Mouse (Mus musculus) forebrain, embryonic 13.5 days (tissue): ENCODE data around the gene Ednra. TPM values are rescaled to one million over a fixed set of nuclear protein-coding genes. Genes with fewer than 3 reads are reported as not detected.

Experiments used
- ATAC-seq: fragments of 200-750 bp; cut with Nextera tagmentation; 2 replicates; pipeline ENCODE4 v1.8.0; 2017
- H3K27ac ChIP-seq: fragments of 300-500 bp; sonication (generic); 2 replicates; pipeline ENCODE4 v1.5.1; 2015; ENCODE audit warnings: inconsistent platforms, mild to moderate bottlenecking, moderate library complexity
- H3K27me3 ChIP-seq: fragments of 300-500 bp; sonication (generic); 2 replicates; pipeline ENCODE4 v1.6.1; 2015; ENCODE audit warnings: mild to moderate bottlenecking, inconsistent platforms
- H3K36me3 ChIP-seq: fragments of 300-500 bp; sonication (generic); 2 replicates; pipeline ENCODE4 v1.6.1; 2015; ENCODE audit warnings: mild to moderate bottlenecking, inconsistent platforms; ENCODE audit not compliant: poor library complexity, severe bottlenecking
- H3K4me1 ChIP-seq: fragments of 300-500 bp; sonication (generic); 2 replicates; pipeline ENCODE4 v1.6.1; 2015; ENCODE audit warnings: inconsistent platforms
- H3K4me2 ChIP-seq: fragments of 300-500 bp; sonication (generic); 2 replicates; pipeline ENCODE4 v1.6.1; 2015; ENCODE audit warnings: inconsistent platforms, mild to moderate bottlenecking, moderate library complexity
- H3K4me3 ChIP-seq: fragments of 300-500 bp; sonication (generic); 2 replicates; pipeline ENCODE4 v1.5.1; 2015; ENCODE audit warnings: mild to moderate bottlenecking, inconsistent platforms
- H3K9ac ChIP-seq: fragments of 300-500 bp; sonication (generic); 2 replicates; pipeline ENCODE4 v1.6.1; 2015; ENCODE audit warnings: mild to moderate bottlenecking, inconsistent platforms
- H3K9me3 ChIP-seq: fragments of 300-500 bp; sonication (generic); replicated peaks from 2 replicates; pipeline ENCODE4 v1.6.1; 2016; ENCODE audit warnings: inconsistent platforms
- WGBS: fragments of 180-500 bp; shearing (Covaris S2); methylation state at CpG from one replicate; pipeline ENCODE4 v1.1.7; 2015; 5-methylcytosine and 5-hydroxymethylcytosine counted together
- polyA plus RNA-seq: library from polyadenylated mRNA; unstranded; fragments of >200 nt; fragmentation: Nextera tagmentation; extraction: Ambion mirVana; gene quantifications from 2 replicates; pipeline ENCODE4 v1.2.1, GENCODE M21; 2015

Gene Ednra
- polyA plus RNA-seq, 1 experiment from 2014 or later, result 3.9 TPM

DNA sequence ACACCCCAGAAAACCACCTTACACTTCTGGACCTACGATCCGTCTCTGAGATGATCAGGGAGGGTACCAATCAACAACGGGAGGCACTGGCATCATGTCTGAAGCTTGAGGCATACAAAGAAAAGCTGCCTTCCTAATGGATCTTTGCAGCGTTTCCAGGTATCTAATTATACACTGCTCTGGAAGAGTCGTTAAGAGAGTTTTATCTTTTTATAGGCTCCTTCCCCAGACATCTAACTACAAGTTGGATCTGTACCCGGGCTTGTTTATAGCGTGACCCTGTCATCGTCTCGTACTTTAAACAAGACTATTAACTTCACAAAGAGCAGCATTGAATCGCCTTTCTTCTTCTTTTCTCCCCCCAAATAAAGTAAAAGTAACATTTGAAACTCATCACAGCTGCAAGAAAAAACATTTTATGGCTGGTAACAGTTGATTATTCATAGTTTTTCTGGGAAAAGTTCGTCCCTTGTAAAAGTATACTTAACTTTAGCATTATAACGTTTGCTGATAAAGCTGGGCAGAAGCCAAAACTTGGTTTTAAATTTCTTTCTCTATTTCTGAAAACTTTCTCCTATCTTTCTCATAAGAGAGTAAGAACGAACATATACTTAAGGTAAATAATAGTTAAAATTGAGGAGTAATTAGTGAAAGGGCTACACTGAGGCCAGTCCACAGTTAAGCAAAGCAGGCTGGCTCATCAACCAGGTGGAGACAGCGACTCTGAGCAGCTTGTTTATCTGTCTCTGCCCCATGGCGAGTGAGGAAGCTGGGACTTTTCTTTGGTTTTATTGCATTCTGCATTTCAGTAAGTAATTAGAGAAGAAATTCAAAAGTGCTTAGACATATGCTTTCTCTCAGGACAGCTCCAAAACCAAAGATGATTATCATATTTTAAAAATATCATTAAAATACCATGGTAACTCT lies 42.0 kb downstream of the Ednra start:
- no peak overlapping the region for H3K4me2 ChIP-seq
- no peak overlapping the region for H3K4me3 ChIP-seq
- no peaks in the 10 kb centered on the region for H3K36me3 ChIP-seq
- H3K27me3 ChIP-seq, result no peaks in the 10 kb centered on the region
- H3K4me1 ChIP-seq, result no peaks in the 10 kb centered on the region
- no peak overlapping the region for H3K27ac ChIP-seq
- H3K9ac ChIP-seq, result no peak overlapping the region
- 49% methylated on average over 15 of the region's 15 CpGs for WGBS
- no peaks in the 10 kb centered on the region for H3K9me3 ChIP-seq
- ATAC-seq, result no peak

DNA sequence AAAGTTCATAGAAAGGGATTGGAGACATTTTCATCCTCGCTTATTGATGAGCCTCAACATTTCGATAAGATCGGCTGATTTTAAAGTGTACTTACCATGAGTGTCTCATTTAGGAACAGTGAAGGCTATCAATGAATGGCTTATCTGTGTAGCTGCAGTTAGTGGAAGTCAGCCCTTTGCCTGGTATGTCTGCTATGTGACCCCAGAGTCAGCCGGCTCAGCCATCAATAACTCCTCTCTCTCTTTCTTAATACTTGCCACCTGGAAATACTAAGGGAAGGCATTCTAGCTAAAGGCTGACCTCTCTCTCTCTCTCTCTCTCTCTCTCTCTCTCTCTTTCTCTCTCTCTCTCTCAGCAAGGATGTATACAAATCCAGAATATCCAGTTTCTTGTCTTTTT lies 52.2 kb downstream of the Ednra start:
- no peaks in the 10 kb centered on the region for H3K36me3 ChIP-seq
- no peaks in the 10 kb centered on the region for H3K4me1 ChIP-seq
- H3K9ac ChIP-seq, result no peak overlapping the region
- no peaks in the 10 kb centered on the region for H3K9me3 ChIP-seq
- no peak overlapping the region for H3K4me2 ChIP-seq
- H3K27me3 ChIP-seq, result no peaks in the 10 kb centered on the region
- no peak overlapping the region for H3K27ac ChIP-seq
- ATAC-seq, result no peak
- H3K4me3 ChIP-seq, result no peak overlapping the region
- 84% methylated on average over 4 of the region's 4 CpGs for WGBS

DNA sequence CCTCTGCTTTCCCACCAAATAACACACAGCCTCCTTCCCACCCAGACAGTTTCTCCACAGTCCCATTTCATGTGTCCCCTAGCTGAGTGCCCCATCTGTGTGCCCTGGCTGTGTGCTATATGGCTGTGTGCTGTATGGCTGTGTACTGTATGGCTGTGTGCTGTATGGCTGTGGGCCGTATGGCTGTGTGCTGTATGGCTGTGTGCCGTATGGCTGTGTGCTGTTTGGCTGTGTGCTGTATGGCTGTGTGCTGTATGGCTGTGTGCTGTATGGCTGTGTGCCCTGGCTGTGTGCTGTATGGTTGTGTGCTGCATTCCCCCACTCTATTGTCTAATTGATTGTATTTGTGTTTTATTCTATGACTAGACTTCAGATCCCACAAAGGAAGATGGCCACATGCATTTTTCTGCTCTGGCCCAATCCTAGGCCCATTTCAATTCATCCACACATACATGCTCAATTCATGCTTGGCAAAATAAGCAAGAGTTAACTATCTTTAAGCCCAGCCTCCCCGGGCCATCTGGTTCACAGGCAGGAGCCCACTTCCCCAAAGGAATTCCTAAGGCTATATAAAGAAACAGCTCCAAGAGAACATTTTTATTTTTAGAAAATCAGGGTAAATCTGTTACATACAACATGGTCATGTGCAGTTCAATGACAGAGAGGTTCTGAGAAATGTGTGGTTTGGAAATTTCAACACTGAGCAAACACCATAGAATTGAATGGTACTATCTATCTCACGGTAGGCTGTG lies 53.5 kb downstream of the Ednra start:
- WGBS, result 86% methylated on average over 4 of the region's 4 CpGs
- no peaks in the 10 kb centered on the region for H3K4me1 ChIP-seq
- no peak overlapping the region for H3K4me3 ChIP-seq
- peak; percentile 48; the same call in 1 of the 2 replicates for ATAC-seq
- no peaks in the 10 kb centered on the region for H3K36me3 ChIP-seq
- H3K27me3 ChIP-seq, result no peaks in the 10 kb centered on the region
- no peaks in the 10 kb centered on the region for H3K9me3 ChIP-seq
- no peak overlapping the region for H3K4me2 ChIP-seq
- no peak overlapping the region for H3K9ac ChIP-seq
- H3K27ac ChIP-seq, result no peak overlapping the region

DNA sequence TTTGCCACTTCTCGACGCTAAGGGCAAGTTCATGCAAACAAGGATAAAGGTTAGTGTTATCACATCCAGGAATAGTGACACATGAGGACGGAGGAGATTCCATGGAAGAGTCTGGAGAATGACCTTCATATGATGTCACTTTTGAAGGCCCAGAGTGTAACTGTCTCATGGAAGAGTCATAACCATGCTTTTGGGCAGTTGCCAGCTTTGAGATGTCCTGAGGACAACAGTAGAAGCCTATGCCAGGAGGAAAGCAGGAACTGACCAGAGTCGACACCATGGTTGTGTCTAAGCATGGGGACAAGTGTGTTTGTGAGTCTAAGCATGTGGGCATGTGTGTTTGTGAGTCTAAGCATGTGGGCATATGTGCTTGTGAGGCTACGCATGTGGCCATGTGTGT lies 56.3 kb downstream of the Ednra start:
- Histone ChIP-seq H3K4me2 (no peak overlapping the region), H3K27me3 (no peaks in the 10 kb centered on the region), H3K36me3 (no peaks in the 10 kb centered on the region), H3K4me1 (no peaks in the 10 kb centered on the region), H3K9me3 (no peaks in the 10 kb centered on the region), H3K4me3 (no peak overlapping the region), H3K27ac (no peak overlapping the region), H3K9ac (no peak overlapping the region)
- WGBS, result 93% methylated on average over 5 of the region's 5 CpGs
- no peak for ATAC-seq

DNA sequence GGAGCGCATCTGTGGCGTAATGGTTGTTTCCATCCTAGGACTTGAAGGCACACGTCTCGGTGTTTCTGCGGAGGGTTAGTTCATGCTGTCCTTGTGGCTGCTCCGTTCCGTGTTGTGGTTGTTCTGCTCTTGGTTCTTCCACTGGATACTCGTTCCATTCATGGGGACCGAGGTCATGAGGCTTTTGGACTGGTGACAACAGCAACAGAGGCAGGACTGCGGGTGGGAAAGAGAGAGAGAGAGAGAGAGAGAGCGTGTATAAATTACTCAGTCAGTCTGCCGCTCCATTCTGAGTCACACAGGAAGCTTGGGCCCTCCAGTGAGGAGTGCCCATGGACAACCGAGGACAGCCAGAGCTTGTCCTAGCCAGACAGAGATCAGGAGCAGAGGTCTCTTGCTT lies 59.4 kb downstream of the Ednra start:
- Histone ChIP-seq H3K9me3 (no peaks in the 10 kb centered on the region), H3K27me3 (no peaks in the 10 kb centered on the region), H3K36me3 (no peaks in the 10 kb centered on the region), H3K27ac (no peak overlapping the region), H3K4me2 (no peak overlapping the region), H3K4me1 (no peaks in the 10 kb centered on the region), H3K9ac (no peak overlapping the region), H3K4me3 (no peak overlapping the region)
- WGBS, result 94% methylated on average over 13 of the region's 13 CpGs
- ATAC-seq, result no peak

DNA sequence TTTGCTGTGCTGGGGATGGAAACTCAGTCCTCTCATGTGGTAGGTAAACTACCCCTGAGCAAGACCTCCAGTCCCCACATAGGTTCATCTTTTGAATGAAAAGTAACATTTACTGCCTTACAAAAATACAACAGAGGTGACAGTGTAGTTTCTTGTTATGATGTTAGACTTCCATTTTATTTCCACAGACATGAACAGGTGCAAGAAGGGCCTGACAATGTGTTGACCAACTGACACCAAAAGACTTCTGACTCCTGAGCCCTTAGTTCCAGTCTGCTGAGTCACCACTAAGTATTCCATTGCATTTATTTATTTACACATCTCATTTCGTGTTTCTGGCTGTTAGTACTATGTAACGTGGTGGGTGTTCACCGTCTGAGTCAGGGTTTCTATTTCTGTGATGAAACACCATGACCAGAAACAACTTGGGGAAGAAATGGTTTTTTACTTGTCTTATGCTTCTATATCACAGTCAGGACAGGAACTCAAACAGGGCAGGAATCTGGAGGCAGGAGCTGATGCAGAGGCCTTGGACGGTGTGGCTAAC lies 64.7 kb downstream of the Ednra start:
- Histone ChIP-seq H3K4me3 (no peak overlapping the region), H3K4me1 (no peaks in the 10 kb centered on the region), H3K36me3 (no peaks in the 10 kb centered on the region), H3K27ac (no peak overlapping the region), H3K27me3 (no peaks in the 10 kb centered on the region), H3K9me3 (no peaks in the 10 kb centered on the region), H3K9ac (no peak overlapping the region), H3K4me2 (no peak overlapping the region)
- 84% methylated on average over 4 of the region's 4 CpGs for WGBS
- ATAC-seq, result no peak

DNA sequence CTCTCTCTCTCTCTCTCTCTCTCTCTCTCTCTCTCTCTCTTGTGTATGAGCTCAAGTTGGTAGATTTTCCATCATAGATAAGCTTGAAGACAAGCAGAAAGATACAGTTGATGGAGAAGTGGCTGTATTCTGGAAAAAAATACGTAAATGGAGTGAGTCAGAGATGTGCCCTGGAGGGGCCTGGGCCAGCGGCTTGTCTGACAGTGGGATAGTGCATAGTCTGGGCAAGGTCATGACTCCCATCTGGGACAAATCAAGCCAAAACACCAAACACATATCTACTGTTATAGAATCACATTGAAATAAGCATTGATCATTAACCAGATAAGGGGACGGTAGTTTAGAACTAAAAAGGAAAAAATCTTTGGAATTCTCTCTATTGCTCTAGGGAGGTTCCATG lies 65.9 kb downstream of the Ednra start:
- no peak overlapping the region for H3K4me3 ChIP-seq
- no peak for ATAC-seq
- H3K9me3 ChIP-seq, result no peaks in the 10 kb centered on the region
- H3K36me3 ChIP-seq, result no peaks in the 10 kb centered on the region
- H3K27me3 ChIP-seq, result no peaks in the 10 kb centered on the region
- H3K27ac ChIP-seq, result no peak overlapping the region
- H3K4me1 ChIP-seq, result no peaks in the 10 kb centered on the region
- WGBS, result 90% methylated on average over 3 of the region's 3 CpGs
- no peak overlapping the region for H3K9ac ChIP-seq
- H3K4me2 ChIP-seq, result no peak overlapping the region

DNA sequence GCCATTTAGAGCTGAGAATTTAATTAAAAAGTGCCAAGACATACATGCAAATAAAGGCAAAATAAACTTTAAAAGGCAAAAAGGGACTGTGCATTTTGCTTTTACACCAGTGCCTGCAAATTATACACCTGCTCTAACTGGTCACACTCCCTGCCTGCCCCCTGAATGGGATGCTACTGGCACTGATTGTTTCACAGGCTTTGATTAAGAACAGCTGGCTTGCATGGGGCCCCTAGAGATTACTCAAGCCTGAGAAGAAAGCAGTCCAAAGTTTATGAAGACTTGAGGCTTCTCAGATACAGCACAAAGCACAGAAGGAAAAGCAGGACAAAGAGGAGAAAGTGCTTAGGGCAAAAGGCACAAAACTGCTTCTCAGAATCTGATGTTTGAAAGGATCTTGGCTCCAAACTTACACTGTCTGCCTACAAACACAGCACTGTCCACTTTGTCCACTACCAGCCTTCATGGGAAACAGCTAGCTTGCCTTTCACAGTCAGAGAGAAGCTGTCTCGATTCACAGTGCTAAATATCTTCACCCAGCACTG lies 73.5 kb downstream of the Ednra start:
- Histone ChIP-seq H3K4me3 (no peak overlapping the region), H3K27ac (no peak overlapping the region), H3K4me1 (no peaks in the 10 kb centered on the region), H3K4me2 (no peak overlapping the region), H3K9me3 (no peaks in the 10 kb centered on the region), H3K9ac (no peak overlapping the region), H3K27me3 (no peaks in the 10 kb centered on the region), H3K36me3 (no peaks in the 10 kb centered on the region)
- no peak for ATAC-seq
- WGBS, result 86% methylated on average over 1 of the region's 1 CpGs

DNA sequence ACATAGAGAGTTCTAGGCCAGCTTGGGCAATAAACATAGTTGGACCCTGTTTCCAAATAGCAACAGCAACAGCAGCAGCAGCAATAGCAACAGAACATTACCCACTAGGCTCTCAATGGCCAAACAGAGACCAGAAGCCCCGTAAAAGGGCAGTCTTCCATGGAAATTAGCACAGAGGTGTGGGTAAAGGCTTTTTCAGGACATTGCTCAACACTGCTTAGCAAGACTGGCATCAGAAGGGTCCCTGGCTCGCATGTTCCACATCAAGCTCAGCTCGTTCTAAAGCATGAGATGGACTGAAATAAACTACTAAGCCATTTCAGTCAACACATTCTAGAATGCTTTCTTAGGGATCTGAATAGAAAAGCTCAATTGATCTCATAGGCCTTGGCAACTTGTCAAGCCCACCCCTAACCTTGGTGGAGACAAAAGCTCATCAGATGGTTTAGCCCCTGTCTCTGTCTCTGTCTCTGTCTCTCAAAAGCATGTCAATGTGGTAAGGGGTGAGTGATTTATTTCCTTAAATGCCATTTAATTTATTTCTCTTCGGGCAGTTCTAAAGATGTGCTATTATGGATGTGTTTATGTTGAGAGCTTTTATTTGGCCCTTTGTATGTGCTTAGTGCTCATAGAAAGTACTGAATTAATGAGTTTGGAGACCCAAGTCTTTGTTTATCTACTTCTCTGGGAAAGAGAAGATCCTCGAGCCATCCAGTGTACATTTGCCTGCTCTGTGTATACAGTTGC lies 84.0 kb downstream of the Ednra start:
- ATAC-seq, result no peak
- Histone ChIP-seq H3K27me3 (no peaks in the 10 kb centered on the region), H3K4me2 (no peak overlapping the region), H3K4me1 (peaks cover 6% of the 10 kb centered on the region), H3K4me3 (no peak overlapping the region), H3K9ac (no peak overlapping the region), H3K9me3 (no peaks in the 10 kb centered on the region), H3K36me3 (no peaks in the 10 kb centered on the region), H3K27ac (no peak overlapping the region)
- WGBS, result 38% methylated on average over 5 of the region's 5 CpGs

DNA sequence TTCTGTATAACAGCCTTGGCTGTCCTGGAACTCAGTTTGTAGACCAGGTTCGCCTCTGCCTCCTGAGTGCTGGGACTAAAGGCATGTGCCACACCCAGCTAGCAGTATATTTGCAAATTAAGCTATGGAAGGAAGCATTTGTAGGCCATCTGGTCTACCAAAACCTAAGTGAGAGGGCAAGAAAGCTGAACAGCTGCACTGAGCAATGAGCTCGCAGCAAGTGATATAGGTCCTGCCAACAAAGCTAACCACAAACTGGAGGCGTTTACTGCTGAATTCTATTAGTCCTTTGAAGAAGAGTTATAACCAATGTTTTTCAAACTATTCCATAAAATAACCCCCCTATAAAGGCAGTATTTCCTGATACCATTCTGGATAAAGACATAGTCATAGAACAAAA lies 86.7 kb downstream of the Ednra start:
- H3K9me3 ChIP-seq, result no peaks in the 10 kb centered on the region
- no peaks in the 10 kb centered on the region for H3K36me3 ChIP-seq
- H3K4me2 ChIP-seq, result no peak overlapping the region
- no peak for ATAC-seq
- H3K9ac ChIP-seq, result no peak overlapping the region
- peaks cover 6% of the 10 kb centered on the region for H3K4me1 ChIP-seq
- H3K27me3 ChIP-seq, result no peaks in the 10 kb centered on the region
- WGBS, result 86% methylated on average over 3 of the region's 3 CpGs
- no peak overlapping the region for H3K27ac ChIP-seq
- no peak overlapping the region for H3K4me3 ChIP-seq

DNA sequence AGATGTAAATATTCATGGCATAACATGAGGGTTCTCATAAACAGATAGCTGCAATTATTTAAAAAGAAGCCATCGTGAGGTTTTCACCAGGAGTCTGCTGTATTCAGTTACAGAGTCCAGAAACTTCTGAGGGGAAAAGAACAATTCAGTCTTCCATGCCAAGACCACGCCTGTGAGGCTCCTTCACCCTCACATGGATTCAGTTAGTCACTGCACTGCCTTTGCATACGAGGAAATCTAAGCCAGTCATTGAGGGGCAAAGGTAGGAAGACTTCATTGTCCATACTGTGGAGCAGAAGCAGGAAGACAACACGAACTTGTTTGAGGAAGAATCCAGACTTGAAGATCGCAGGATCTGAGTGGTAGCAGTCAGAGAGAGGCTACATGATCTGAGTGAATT lies 90.2 kb downstream of the Ednra start:
- H3K36me3 ChIP-seq, result no peaks in the 10 kb centered on the region
- no peaks in the 10 kb centered on the region for H3K9me3 ChIP-seq
- ATAC-seq, result no peak
- no peak overlapping the region for H3K4me3 ChIP-seq
- no peak overlapping the region for H3K4me2 ChIP-seq
- 82% methylated on average over 5 of the region's 5 CpGs for WGBS
- no peaks in the 10 kb centered on the region for H3K4me1 ChIP-seq
- H3K27ac ChIP-seq, result no peak overlapping the region
- no peak overlapping the region for H3K9ac ChIP-seq
- no peaks in the 10 kb centered on the region for H3K27me3 ChIP-seq
